ENCODE assay signal across 30 mouse cellular contexts in the genomic region with DNA sequence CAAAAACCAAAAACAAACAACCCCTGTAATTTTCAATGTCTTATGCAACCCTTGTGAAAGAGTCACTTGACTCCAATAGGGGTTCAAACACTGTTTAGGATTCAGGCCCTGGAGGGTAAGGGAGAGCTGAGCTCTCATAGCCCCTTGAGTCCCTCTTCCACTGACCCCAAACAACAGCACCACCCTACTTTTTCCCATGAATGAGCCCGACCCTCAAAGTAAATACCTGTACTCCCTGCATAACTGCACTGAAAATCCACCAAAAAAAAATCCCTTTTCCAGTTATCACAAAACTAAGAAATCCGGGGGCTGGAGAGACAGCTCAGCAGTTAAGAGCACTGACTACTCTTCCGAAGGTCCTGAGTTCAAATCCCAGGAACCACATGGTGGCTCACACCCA. TPM values are rescaled to one million over a fixed set of nuclear protein-coding genes. Genes with fewer than 3 reads are reported as not detected.
"Had no signal": no experiment of that assay in that cellular context is flagged by ENCODE, and none has a peak within 500 bp of the region (broad histone marks: within the 10 kb centered on the region; RNA-seq: fewer than 3 reads in every experiment).

No protein-coding gene starts in this region.

- H3K9me3 ChIP-seq: heart, embryonic 13.5 days; heart, embryonic 15.5 days; hindbrain, embryonic 13.5 days; hindbrain, embryonic 15.5 days; kidney, embryonic 15.5 days; limb, embryonic 13.5 days; limb, embryonic 15.5 days; liver, embryonic 13.5 days had no signal

- DNase-seq: gastrocnemius, adult 2 months; gastrocnemius, postnatal 10 days; gastrocnemius, postnatal 25 days; heart, adult 2 months; heart, postnatal 14 days; heart, postnatal 36 days; kidney, adult 11 months; kidney, adult 2 months; kidney, adult 9 months; kidney, postnatal 14 days; kidney, postnatal 36 days; layer of hippocampus, adult 9-11 months; layer of hippocampus, postnatal 36 days; left cerebral cortex, postnatal 4 days; liver, embryonic 13.5 days had no signal

- ATAC-seq: hindbrain, postnatal 0 days; intestine, embryonic 16.5 days had no signal

- H3K9ac ChIP-seq: heart, embryonic 13.5 days; heart, embryonic 15.5 days; hindbrain, embryonic 15.5 days; kidney, embryonic 15.5 days; limb, embryonic 13.5 days; limb, embryonic 15.5 days; liver, embryonic 13.5 days had no signal

- H3K4me3 ChIP-seq: gastrocnemius, adult 2 months; heart, adult 2 months; heart, embryonic 13.5 days; heart, embryonic 15.5 days; hindbrain, embryonic 13.5 days; hindbrain, embryonic 15.5 days; kidney, embryonic 15.5 days; limb, embryonic 13.5 days; limb, embryonic 15.5 days; liver, embryonic 13.5 days had no signal

- H3K27ac ChIP-seq: gastrocnemius, adult 2 months; heart, adult 2 months; heart, embryonic 13.5 days; heart, embryonic 15.5 days; hindbrain, embryonic 13.5 days; hindbrain, embryonic 15.5 days; hindbrain, postnatal 0 days; kidney, embryonic 15.5 days; kidney, postnatal 0 days; limb, embryonic 13.5 days; limb, embryonic 15.5 days; liver, embryonic 13.5 days had no signal

- H3K4me2 ChIP-seq: heart, embryonic 11.5 days; heart, embryonic 13.5 days; heart, embryonic 15.5 days; hindbrain, embryonic 13.5 days; hindbrain, embryonic 15.5 days; kidney, embryonic 15.5 days; limb, embryonic 13.5 days; limb, embryonic 15.5 days; liver, embryonic 11.5 days; liver, embryonic 13.5 days had no signal

- H3K36me3 ChIP-seq: hindbrain, embryonic 15.5 days had no signal

RNA-seq across cellular contexts. Expression of a gene that starts 13.8 kb away (rescaled TPM):
- polyA plus RNA-seq: heart, adult 2 months; heart, embryonic 11.5 days; heart, embryonic 13.5 days; heart, embryonic 15.5 days; heart, postnatal 0 days; hindbrain, embryonic 13.5 days; hindbrain, embryonic 15.5 days; hindbrain, postnatal 0 days; intestine, embryonic 14.5 days; intestine, embryonic 16.5 days; kidney, adult 2 months; kidney, embryonic 15.5 days; kidney, postnatal 0 days; large intestine, adult 2 months; limb, embryonic 13.5 days; limb, embryonic 15.5 days; liver, embryonic 11.5 days; liver, embryonic 13.5 days had no signal
